Comparison of ENCODE assay signal across 8 mouse cellular contexts in genomic region chr1:91978443-91978842, GRCm38 (mm10).
DNase-seq lines count a peak whose midpoint lies in the region; ATAC-seq lines count a peak whose summit lies in the region.

No protein-coding gene starts in this region.

- intact Hi-C loops in left cerebral cortex, postnatal 4 days (cut with DNase I), result loop anchor here (5.0 kb wide), 1 partner anchor 474 kb away; no protein-coding TSS in a partner anchor
- intact Hi-C loops in heart, postnatal 14 days (cut with DNase I), result no loop called here

- peak; percentile 13 for DNase-seq in CD4-positive, CD25-positive, alpha-beta regulatory T cell, adult 2 months (ENCODE audit: low read depth, low spot score)
- DNase-seq in left cerebral cortex, postnatal 4 days, result peak; percentile 68
- DNase-seq in left cerebral cortex, adult 18-20 months (ENCODE audit: low spot score in 2 of 2), result no peak
- peak; percentile 46 to 66 for DNase-seq in heart, postnatal 14 days
- DNase-seq in retina, postnatal 1 day, result peak; percentile 31
- no peak for DNase-seq in kidney, postnatal 14 days

- ATAC-seq in CD4-positive, CD25-positive, alpha-beta regulatory T cell, adult 4 months, result no peak
- ATAC-seq in erythroblast, adult 5-6 weeks (replicated peaks; ENCODE audit: low FRiP score, poor library complexity, severe bottlenecking), result no peak

Comparison
In these comparisons a context has a peak if more than half of its experiments do, and no peak if none do; other contexts are left out.
1. DNase-seq: peak in CD4-positive, CD25-positive, alpha-beta regulatory T cell, adult 2 months (single experiment), left cerebral cortex, postnatal 4 days (single experiment), heart, postnatal 14 days (2 of 2) and retina, postnatal 1 day (single experiment); none in left cerebral cortex, adult 18-20 months (0 of 2) and kidney, postnatal 14 days (single experiment).